Mouse (Mus musculus) midbrain, embryonic 14.5 days (tissue): Measurements from ENCODE around the gene Aox2. TPM values are rescaled to one million over a fixed set of nuclear protein-coding genes. Genes with fewer than 3 reads are reported as not detected.

Source experiments
- ATAC-seq: fragments of 200-750 bp; cut with Nextera tagmentation; 2 replicates; pipeline ENCODE4 v1.8.0; 2017; ENCODE audit warnings: moderate number of reproducible peaks, moderate library complexity; ENCODE audit not compliant: low FRiP score, low TSS enrichment
- DNase-seq: peaks from one replicate; pipeline ENCODE4 v3.0.0-alpha.2; 2015
- H3K27ac ChIP-seq: fragments of 300-500 bp; sonication (generic); replicated peaks from 2 replicates; pipeline ENCODE4 v1.5.1; 2014; ENCODE audit warnings: mild to moderate bottlenecking, low read depth, low read length, moderate library complexity
- H3K27me3 ChIP-seq: fragments of 300-500 bp; sonication (generic); 2 replicates; pipeline ENCODE4 v1.6.1; 2014; ENCODE audit warnings: low read length, control low read depth, mixed read lengths; ENCODE audit not compliant: control insufficient read depth, insufficient read depth
- H3K36me3 ChIP-seq: fragments of 300-500 bp; sonication (generic); 2 replicates; pipeline ENCODE4 v1.6.1; 2014; ENCODE audit warnings: low read length, control low read depth; ENCODE audit not compliant: control insufficient read depth, insufficient read depth
- H3K4me1 ChIP-seq: fragments of 300-500 bp; sonication (generic); 2 replicates; pipeline ENCODE4 v1.6.1; 2014; ENCODE audit warnings: mild to moderate bottlenecking, antibody characterized with exemption, low read length, control low read depth; ENCODE audit not compliant: control insufficient read depth, insufficient read depth
- H3K4me2 ChIP-seq: fragments of 300-500 bp; sonication (generic); 2 replicates; pipeline ENCODE4 v1.6.1; 2014; ENCODE audit warnings: mild to moderate bottlenecking, low read length, moderate library complexity
- H3K4me3 ChIP-seq: fragments of 300-500 bp; sonication (generic); replicated peaks from 2 replicates; pipeline ENCODE4 v1.5.1; 2014; ENCODE audit warnings: low read depth, low read length
- H3K9ac ChIP-seq: fragments of 300-500 bp; sonication (generic); replicated peaks from 2 replicates; pipeline ENCODE4 v1.6.1; 2014; ENCODE audit warnings: mild to moderate bottlenecking, low read length, moderate library complexity
- H3K9me3 ChIP-seq: fragments of 300-500 bp; sonication (generic); 2 replicates; pipeline ENCODE4 v1.6.1; 2016; ENCODE audit warnings: low read length, control low read depth, mixed read lengths; ENCODE audit not compliant: control insufficient read depth
- WGBS: fragments of 180-500 bp; shearing (Covaris S2); extraction: QIAGEN DNeasy Blood & Tissue Kit; methylation state at CpG from one replicate; pipeline ENCODE4 v1.1.7; 2014; 5-methylcytosine and 5-hydroxymethylcytosine counted together
- polyA plus RNA-seq: library from polyadenylated mRNA; unstranded; fragments of >200 nt; fragmentation: Nextera tagmentation; extraction: Ambion mirVana; gene quantifications from 2 replicates; pipeline ENCODE4 v1.2.1, GENCODE M21; 2014

Gene Aox2
- polyA plus RNA-seq = 0.04 TPM in 1 of 2 replicates, not detected in the other

- no peaks in the 10 kb centered on the region for H3K36me3 ChIP-seq
Measured at GRCm38 (mm10) chr1:58278026-58278425, at the start of gene Aox2. TSS of gene Aox2 (plus strand) at chr1:58278326.

GRCm38 (mm10) chr1:58228916-58229315 is 49.2 kb upstream of the Aox2 start:
- ATAC-seq = no peak
- Histone ChIP-seq H3K4me1 (no peaks in the 10 kb centered on the region), H3K4me2 (no peak overlapping the region), H3K36me3 (no peaks in the 10 kb centered on the region), H3K4me3 (no peak overlapping the region), H3K9ac (no peak overlapping the region), H3K9me3 (no peaks in the 10 kb centered on the region), H3K27ac (no peak overlapping the region), H3K27me3 (no peaks in the 10 kb centered on the region)
- no peak for DNase-seq

More at GRCm38 (mm10) chr1:58278026-58278425, at the start of gene Aox2:
- ATAC-seq (no peak), DNase-seq (no peak)
- H3K4me2 ChIP-seq = no peak within 1 kb of the TSS
- no peaks in the 10 kb centered on the region for H3K9me3 ChIP-seq
- H3K9ac ChIP-seq = no peak within 1 kb of the TSS
- no peak within 1 kb of the TSS for H3K4me3 ChIP-seq
- no peaks in the 10 kb centered on the region for H3K27me3 ChIP-seq
- no peak within 1 kb of the TSS for H3K27ac ChIP-seq
- 67% methylated on average over 5 of the region's 5 CpGs for WGBS
- H3K4me1 ChIP-seq = no peaks in the 10 kb centered on the region

GRCm38 (mm10) chr1:58229774-58230173 is 48.4 kb upstream of the Aox2 start:
- ATAC-seq (no peak), DNase-seq (no peak)
- Histone ChIP-seq H3K36me3 (no peaks in the 10 kb centered on the region), H3K27ac (no peak overlapping the region), H3K27me3 (no peaks in the 10 kb centered on the region), H3K9ac (no peak overlapping the region), H3K4me2 (no peak overlapping the region), H3K9me3 (no peaks in the 10 kb centered on the region), H3K4me3 (no peak overlapping the region), H3K4me1 (no peaks in the 10 kb centered on the region)
- 90% methylated on average over 4 of the region's 4 CpGs for WGBS

GRCm38 (mm10) chr1:58230542-58230941 is 47.6 kb upstream of the Aox2 start:
- no peak overlapping the region for H3K27ac ChIP-seq
- H3K4me3 ChIP-seq = no peak overlapping the region
- H3K27me3 ChIP-seq = no peaks in the 10 kb centered on the region
- no peaks in the 10 kb centered on the region for H3K9me3 ChIP-seq
- H3K9ac ChIP-seq = no peak overlapping the region
- 55% methylated on average over 5 of the region's 5 CpGs for WGBS
- H3K36me3 ChIP-seq = no peaks in the 10 kb centered on the region
- no peak overlapping the region for H3K4me2 ChIP-seq
- ATAC-seq (no peak), DNase-seq (no peak)
- no peaks in the 10 kb centered on the region for H3K4me1 ChIP-seq

- no peaks in the 10 kb centered on the region for H3K9me3 ChIP-seq
- no peak overlapping the region for H3K9ac ChIP-seq
- no peaks in the 10 kb centered on the region for H3K27me3 ChIP-seq
- H3K36me3 ChIP-seq = no peaks in the 10 kb centered on the region
- no peak overlapping the region for H3K27ac ChIP-seq
- H3K4me1 ChIP-seq = no peaks in the 10 kb centered on the region
- no peak overlapping the region for H3K4me3 ChIP-seq
- DNase-seq (peak; percentile 13), ATAC-seq (no peak)
- WGBS = 59% methylated on average over 5 of the region's 5 CpGs
- H3K4me2 ChIP-seq = no peak overlapping the region
Measured at GRCm38 (mm10) chr1:58235405-58235804, 42.7 kb upstream of the Aox2 start.

GRCm38 (mm10) chr1:58237527-58238299 is 40.4 kb upstream of the Aox2 start:
- DNase-seq = no peak
- 82% methylated on average over 4 of the region's 4 CpGs for WGBS
- no peak overlapping the region for H3K9ac ChIP-seq
- H3K27me3 ChIP-seq = no peaks in the 10 kb centered on the region
- no peaks in the 10 kb centered on the region for H3K9me3 ChIP-seq
- no peak overlapping the region for H3K4me3 ChIP-seq
- H3K4me1 ChIP-seq = no peaks in the 10 kb centered on the region
- no peak; the same call in 1 of the 2 replicates for ATAC-seq
- no peaks in the 10 kb centered on the region for H3K36me3 ChIP-seq
- H3K4me2 ChIP-seq = no peak overlapping the region
- H3K27ac ChIP-seq = no peak overlapping the region

- Histone ChIP-seq H3K4me1 (no peaks in the 10 kb centered on the region), H3K36me3 (no peaks in the 10 kb centered on the region), H3K9me3 (no peaks in the 10 kb centered on the region), H3K4me3 (no peak overlapping the region), H3K9ac (no peak overlapping the region), H3K4me2 (no peak overlapping the region), H3K27ac (no peak overlapping the region), H3K27me3 (no peaks in the 10 kb centered on the region)
- WGBS = 85% methylated on average over 5 of the region's 5 CpGs
- no peak for ATAC-seq
- no peak for DNase-seq
Measured at GRCm38 (mm10) chr1:58238440-58238839, 39.7 kb upstream of the Aox2 start.

GRCm38 (mm10) chr1:58238961-58239360 is 39.2 kb upstream of the Aox2 start:
- no peak overlapping the region for H3K4me2 ChIP-seq
- H3K4me1 ChIP-seq = no peaks in the 10 kb centered on the region
- no peaks in the 10 kb centered on the region for H3K36me3 ChIP-seq
- 93% methylated on average over 9 of the region's 9 CpGs for WGBS
- no peak for ATAC-seq
- DNase-seq = no peak
- no peak overlapping the region for H3K27ac ChIP-seq
- no peak overlapping the region for H3K4me3 ChIP-seq
- H3K9me3 ChIP-seq = no peaks in the 10 kb centered on the region
- H3K9ac ChIP-seq = no peak overlapping the region
- H3K27me3 ChIP-seq = no peaks in the 10 kb centered on the region

- Histone ChIP-seq H3K27ac (no peak overlapping the region), H3K4me1 (no peaks in the 10 kb centered on the region), H3K9ac (no peak overlapping the region), H3K4me2 (no peak overlapping the region), H3K4me3 (no peak overlapping the region), H3K36me3 (no peaks in the 10 kb centered on the region), H3K9me3 (no peaks in the 10 kb centered on the region), H3K27me3 (no peaks in the 10 kb centered on the region)
- 82% methylated on average over 6 of the region's 6 CpGs for WGBS
- ATAC-seq = no peak
- no peak for DNase-seq
Measured at GRCm38 (mm10) chr1:58240347-58240746, 37.8 kb upstream of the Aox2 start.
